ENCODE assay signal across 17 mouse cellular contexts in genomic region chr1:136758730-136759129, GRCm38 (mm10).
DNase-seq lines count a peak whose midpoint lies in the region; ATAC-seq and TF ChIP-seq lines count a peak whose summit lies in the region.
"Had no signal": no experiment of that assay in that cellular context is flagged by ENCODE, and none has a peak within 500 bp of the region (broad histone marks: within the 10 kb centered on the region; RNA-seq: fewer than 3 reads in every experiment).

No protein-coding gene starts in this region.

- TF ChIP-seq CTCF in left cerebral cortex, adult 2 months (IDR thresholded peaks at IDR 0.05): peak; percentile 6
- peak; percentile 98 for TF ChIP-seq CTCF in E14TG2a.4 (conservative IDR thresholded peaks at IDR 0.05; ENCODE audit: low read length)
- TF ChIP-seq CTCF in MEL (IDR thresholded peaks at IDR 0.05 in 2 of 3, conservative IDR thresholded peaks at IDR 0.05 in 1 of 3; ENCODE audit: control insufficient read depth in 1 of 3, insufficient read depth in 1 of 3, low read depth in 2 of 3, low read length in 3 of 3, poor library complexity in 1 of 3, severe bottlenecking in 1 of 3): peak in 2 of 3 experiments; percentile 23 to 40; a peak in 4 of 6 replicates
- peak; percentile 40; the same call in 1 of the 2 replicates for TF ChIP-seq CTCF in stomach, postnatal 0 days (IDR thresholded peaks at IDR 0.05; ENCODE audit: low read depth)

- 64% methylated on average over 10 of the region's 10 CpGs for WGBS in stomach, postnatal 0 days
- 67% methylated on average over 10 of the region's 10 CpGs for WGBS in midbrain, embryonic 14.5 days

- no peak overlapping the region for H3K4me2 ChIP-seq in stomach, postnatal 0 days (replicated peaks; ENCODE audit: low read depth)
- H3K4me2 ChIP-seq in midbrain, embryonic 14.5 days (ENCODE audit: low read length): no peak overlapping the region
- H3K4me2 ChIP-seq: forebrain, embryonic 13.5 days; heart, embryonic 12.5 days; midbrain, embryonic 13.5 days had no signal

- H3K9ac ChIP-seq in MEL (ENCODE audit: control insufficient read depth, low read depth, low read length, poor library complexity, severe bottlenecking): no peak overlapping the region
- H3K9ac ChIP-seq in stomach, postnatal 0 days (ENCODE audit: low read length): no peak overlapping the region
- no peak overlapping the region for H3K9ac ChIP-seq in midbrain, embryonic 14.5 days (replicated peaks; ENCODE audit: low read length)
- H3K9ac ChIP-seq: forebrain, embryonic 13.5 days; heart, embryonic 12.5 days; midbrain, embryonic 13.5 days had no signal

- 0 out of 2 replicates have a peak, but pooled peaks have one; percentile 21 for ATAC-seq in stomach, postnatal 0 days (ENCODE audit: low FRiP score, low TSS enrichment)
- ATAC-seq in midbrain, embryonic 14.5 days (ENCODE audit: low FRiP score, low TSS enrichment): no peak
- ATAC-seq: forebrain, embryonic 13.5 days; hindbrain, postnatal 0 days; midbrain, embryonic 13.5 days had no signal

- no peaks in the 10 kb centered on the region for H3K79me2 ChIP-seq in MEL (ENCODE audit: control insufficient read depth, insufficient read depth, low read length, poor library complexity)

- H3K27me3 ChIP-seq in E14TG2a.4 (ENCODE audit: insufficient read depth, low read length) (no peaks in the 10 kb centered on the region), MEL (ENCODE audit: control insufficient read depth in 1 of 2, insufficient read depth in 2 of 2, low read length in 2 of 2) (no peaks in the 10 kb centered on the region)
- no peaks in the 10 kb centered on the region for H3K27me3 ChIP-seq in stomach, postnatal 0 days (ENCODE audit: control insufficient read depth, insufficient read depth, low read length)
- H3K27me3 ChIP-seq in midbrain, embryonic 14.5 days (ENCODE audit: control insufficient read depth, insufficient read depth, low read length): no peaks in the 10 kb centered on the region
- H3K27me3 ChIP-seq: forebrain, embryonic 13.5 days; heart, embryonic 12.5 days; midbrain, embryonic 13.5 days had no signal

- no peak for TF ChIP-seq EP300 in MEL (IDR thresholded peaks at IDR 0.05; ENCODE audit: low read depth in 1 of 2, low read length in 2 of 2)
- TF ChIP-seq EP300 in stomach, postnatal 0 days (optimal IDR thresholded peaks at IDR 0.05): no peak

- intact Hi-C loops in left cerebral cortex, adult 2 months (cut with DNase I): no loop called here
- intact Hi-C loops in left cerebral cortex, postnatal 4 days (cut with DNase I): loop anchor here (5.0 kb wide), 1 partner anchor 339 kb away; no protein-coding TSS in a partner anchor

- peaks cover 20% of the 10 kb centered on the region for H3K4me1 ChIP-seq in E14TG2a.4 (replicated peaks; ENCODE audit: low read depth, low read length)
- H3K4me1 ChIP-seq in MEL (ENCODE audit: control insufficient read depth in 1 of 2, insufficient read depth in 2 of 2, low read length in 2 of 2): no peaks in the 10 kb centered on the region; a peak in 1 of 4 replicates
- H3K4me1 ChIP-seq in stomach, postnatal 0 days (replicated peaks; ENCODE audit: control insufficient read depth, insufficient read depth): no peaks in the 10 kb centered on the region
- H3K4me1 ChIP-seq in midbrain, embryonic 14.5 days (ENCODE audit: control insufficient read depth, insufficient read depth, low read length): no peaks in the 10 kb centered on the region
- H3K4me1 ChIP-seq: forebrain, embryonic 13.5 days; heart, embryonic 12.5 days; midbrain, embryonic 13.5 days had no signal

- no peak for TF ChIP-seq RAD21 in MEL (IDR thresholded peaks at IDR 0.05; ENCODE audit: low read depth, low read length)

- H3K4me3 ChIP-seq in left cerebral cortex, adult 2 months: no peak overlapping the region
- H3K4me3 ChIP-seq in E14TG2a.4 (replicated peaks; ENCODE audit: low read length): no peak overlapping the region
- no peak overlapping the region for H3K4me3 ChIP-seq in MEL (ENCODE audit: control insufficient read depth in 1 of 2, insufficient read depth in 1 of 2, low read depth in 2 of 2, low read length in 2 of 2)
- H3K4me3 ChIP-seq in stomach, postnatal 0 days (ENCODE audit: low read depth, low read length): no peak overlapping the region
- H3K4me3 ChIP-seq in midbrain, embryonic 14.5 days (replicated peaks; ENCODE audit: low read depth, low read length): no peak overlapping the region
- H3K4me3 ChIP-seq: forebrain, embryonic 13.5 days; heart, embryonic 12.5 days; midbrain, embryonic 13.5 days had no signal

- no peak for DNase-seq in left cerebral cortex, adult 2 months (ENCODE audit: extremely low spot score in 1 of 2, low spot score in 2 of 2)
- no peak for DNase-seq in left cerebral cortex, postnatal 4 days
- no peak for DNase-seq in MEL (ENCODE audit: low read depth, low spot score)
- DNase-seq in stomach, postnatal 0 days (ENCODE audit: low spot score): no peak
- DNase-seq in midbrain, embryonic 14.5 days: no peak
- no peak for DNase-seq in right cerebral cortex, postnatal 4 days
- DNase-seq: cerebellum, adult 11-12 months; heart, postnatal 4 days; kidney, postnatal 14 days; right cerebral cortex, postnatal 14 days; thymus, adult 2 months had no signal

- no peaks in the 10 kb centered on the region for H3K9me3 ChIP-seq in E14TG2a.4 (ENCODE audit: low read length)
- H3K9me3 ChIP-seq in MEL (replicated peaks; ENCODE audit: insufficient read depth, low read length): no peaks in the 10 kb centered on the region
- no peaks in the 10 kb centered on the region for H3K9me3 ChIP-seq in stomach, postnatal 0 days (ENCODE audit: control insufficient read depth, low read length)
- H3K9me3 ChIP-seq in midbrain, embryonic 14.5 days (ENCODE audit: control insufficient read depth, low read length): 0 out of 2 replicates have a peak, but pooled peaks cover 4% of the 10 kb centered on the region
- H3K9me3 ChIP-seq: forebrain, embryonic 13.5 days; midbrain, embryonic 13.5 days had no signal

- no peak for TF ChIP-seq POLR2A in MEL (IDR thresholded peaks at IDR 0.05; ENCODE audit: control insufficient read depth in 1 of 2, insufficient read depth in 1 of 2, low read depth in 1 of 2, low read length in 2 of 2, poor library complexity in 1 of 2)

- H3K36me3 ChIP-seq in E14TG2a.4 (ENCODE audit: insufficient read depth, low read length) (no peaks in the 10 kb centered on the region), MEL (ENCODE audit: control insufficient read depth in 1 of 2, insufficient read depth in 2 of 2, low read length in 2 of 2) (no peaks in the 10 kb centered on the region)
- no peaks in the 10 kb centered on the region for H3K36me3 ChIP-seq in stomach, postnatal 0 days (ENCODE audit: control insufficient read depth, insufficient read depth, low read length)
- H3K36me3 ChIP-seq in midbrain, embryonic 14.5 days (ENCODE audit: control insufficient read depth, insufficient read depth, low read length): no peaks in the 10 kb centered on the region
- H3K36me3 ChIP-seq: heart, embryonic 12.5 days; midbrain, embryonic 13.5 days had no signal

- H3K27ac ChIP-seq in left cerebral cortex, adult 2 months: no peak overlapping the region
- no peak overlapping the region for H3K27ac ChIP-seq in MEL (ENCODE audit: control insufficient read depth, low read depth, low read length)
- no peak overlapping the region for H3K27ac ChIP-seq in stomach, postnatal 0 days (replicated peaks)
- no peak overlapping the region for H3K27ac ChIP-seq in midbrain, embryonic 14.5 days (replicated peaks; ENCODE audit: low read depth, low read length)
- H3K27ac ChIP-seq: forebrain, embryonic 13.5 days; hindbrain, postnatal 0 days; macrophage; midbrain, embryonic 13.5 days had no signal

TF ChIP-seq in MEL, 35 proteins besides CTCF, POLR2A, EP300 and RAD21:
- TF ChIP-seq TCF12 (IDR thresholded peaks at IDR 0.05; ENCODE audit: low read depth, low read length) (no peak), SMC3 (IDR thresholded peaks at IDR 0.05; ENCODE audit: low read depth, low read length) (peak; percentile 20; the same call in 1 of the 2 replicates)

Comparison
In these comparisons a context has a peak if more than half of its experiments do, and no peak if none do; other contexts are left out.
1. CTCF ChIP-seq: peak in every context shown above with its lines; median percentile 98 in E14TG2a.4; 40 in stomach, postnatal 0 days; 32 in MEL; 6 in left cerebral cortex, adult 2 months.